Mouse (Mus musculus) embryonic fibroblast, embryonic 13.5 days (primary cell): ENCODE data around the gene Emd.
A peak's percentile ranks its signal among the peaks of the same experiment; 100 is the strongest.

Source experiments
- CTCF ChIP-seq: IDR thresholded peaks from 2 replicates; pipeline ENCODE4 v1.5.1; 2011; ENCODE audit warnings: mild to moderate bottlenecking, control low read depth, low read length, moderate library complexity, borderline replicate concordance; ENCODE audit not compliant: insufficient read depth
- POLR2A ChIP-seq: IDR thresholded peaks from 2 replicates; pipeline ENCODE4 v1.6.1; 2011; ENCODE audit warnings: low read depth, mild to moderate bottlenecking, control low read depth, low read length, moderate library complexity

DNA sequence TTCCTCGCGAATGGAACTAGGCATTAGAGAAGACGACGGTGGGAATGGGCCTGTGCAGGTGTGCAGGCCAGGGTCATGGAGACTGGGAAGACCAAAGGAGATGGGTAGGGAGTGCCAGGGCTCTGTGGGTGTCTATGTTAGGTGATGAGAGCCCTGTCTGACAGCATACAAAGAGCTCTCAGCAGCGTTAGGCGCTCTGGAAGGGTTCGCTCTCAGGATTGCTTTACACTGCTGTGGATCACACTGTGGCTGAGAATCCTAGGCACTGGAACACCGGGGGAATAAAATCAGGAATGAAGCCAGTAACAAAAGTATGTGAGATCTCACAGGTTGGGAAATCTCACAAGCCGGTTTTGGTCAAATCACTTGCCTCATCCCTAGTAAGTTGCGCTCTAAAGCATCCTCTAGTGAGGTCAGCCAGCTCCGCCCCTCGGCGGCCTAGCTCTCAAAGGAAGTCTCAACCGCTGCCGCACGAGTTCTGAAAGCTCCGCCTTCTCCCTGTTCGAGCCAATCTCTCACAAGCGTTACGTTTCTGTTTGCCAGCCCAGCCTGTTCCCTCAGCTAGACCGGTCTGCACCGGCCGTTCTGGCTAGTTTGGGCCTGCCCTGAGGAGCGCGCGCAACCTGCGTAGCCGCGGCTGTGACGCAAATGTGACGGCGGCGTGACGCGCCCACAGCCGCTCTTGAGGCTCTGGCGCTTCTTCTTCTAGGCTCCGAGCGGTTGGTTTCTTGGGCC, at the start of gene Emd:
- TF ChIP-seq POLR2A (peak; percentile 74), CTCF (no peak)
